Mouse (Mus musculus): ENCODE measurements around the gene Jag1. TPM values are rescaled to one million over a fixed set of nuclear protein-coding genes. Genes with fewer than 3 reads are reported as not detected.

Jag1 gene
- polyA plus RNA-seq, 2 experiments = 0.54 to 0.67 TPM

GRCm38 (mm10) chr2:137074313-137074620 lies 42.2 kb downstream of the Jag1 start:
- Histone ChIP-seq H3K36me3 (replicated peaks; ENCODE audit: control insufficient read depth, insufficient read depth, low read depth) (no peaks in the 10 kb centered on the region), H3K4me2 (ENCODE audit: low read depth) (no peak overlapping the region), H3K4me3 (ENCODE audit: insufficient read depth in 1 of 2, low read depth in 2 of 2, low read length in 2 of 2) (no peak overlapping the region), H3K4me1 (replicated peaks; ENCODE audit: control insufficient read depth in 2 of 2, insufficient read depth in 2 of 2, low read length in 1 of 2) (no peaks in the 10 kb centered on the region), H3K27me3 (ENCODE audit: control insufficient read depth, insufficient read depth, low read length) (no peaks in the 10 kb centered on the region), H3K9me3 (ENCODE audit: control insufficient read depth, low read length) (no peaks in the 10 kb centered on the region), H3K27ac (no peak overlapping the region), H3K9ac (replicated peaks) (no peak overlapping the region)
- TF ChIP-seq CTCF (IDR thresholded peaks at IDR 0.05; ENCODE audit: low read depth) (no peak), EP300 (IDR thresholded peaks at IDR 0.05; ENCODE audit: low read depth) (no peak)
- ATAC-seq (ENCODE audit: insufficient read depth) (no peak), DNase-seq (ENCODE audit: low read depth in 3 of 3, low spot score in 3 of 3) (no peak)
- WGBS (ENCODE audit: insufficient replicate concordance) = 28% methylated on average over 1 of the region's 2 CpGs

- Histone ChIP-seq H3K4me3 (ENCODE audit: insufficient read depth in 1 of 2, low read depth in 2 of 2, low read length in 2 of 2) (no peak overlapping the region), H3K4me1 (replicated peaks; ENCODE audit: control insufficient read depth in 2 of 2, insufficient read depth in 2 of 2, low read length in 1 of 2) (no peaks in the 10 kb centered on the region), H3K27ac (no peak overlapping the region), H3K9me3 (ENCODE audit: control insufficient read depth, low read length) (no peaks in the 10 kb centered on the region), H3K27me3 (ENCODE audit: control insufficient read depth, insufficient read depth, low read length) (no peaks in the 10 kb centered on the region), H3K4me2 (ENCODE audit: low read depth) (no peak overlapping the region), H3K9ac (replicated peaks) (no peak overlapping the region), H3K36me3 (replicated peaks; ENCODE audit: control insufficient read depth, insufficient read depth, low read depth) (no peaks in the 10 kb centered on the region)
- ATAC-seq (ENCODE audit: insufficient read depth) = no peak
- WGBS (ENCODE audit: insufficient replicate concordance) = 64% methylated on average over 16 of the region's 16 CpGs
- no peak for DNase-seq (ENCODE audit: low read depth in 3 of 3, low spot score in 3 of 3)
- TF ChIP-seq CTCF (IDR thresholded peaks at IDR 0.05; ENCODE audit: low read depth) (no peak), EP300 (IDR thresholded peaks at IDR 0.05; ENCODE audit: low read depth) (no peak)
Observed at GRCm38 (mm10) chr2:137073473-137074312, 42.8 kb downstream of the Jag1 start.

- 77% methylated on average over 10 of the region's 10 CpGs for WGBS (ENCODE audit: insufficient replicate concordance)
- Histone ChIP-seq H3K36me3 (replicated peaks; ENCODE audit: control insufficient read depth, insufficient read depth, low read depth) (no peaks in the 10 kb centered on the region), H3K27ac (no peak overlapping the region), H3K27me3 (ENCODE audit: control insufficient read depth, insufficient read depth, low read length) (no peaks in the 10 kb centered on the region), H3K4me1 (replicated peaks; ENCODE audit: control insufficient read depth in 2 of 2, insufficient read depth in 2 of 2, low read length in 1 of 2) (no peaks in the 10 kb centered on the region), H3K9me3 (ENCODE audit: control insufficient read depth, low read length) (no peaks in the 10 kb centered on the region), H3K4me3 (ENCODE audit: insufficient read depth in 1 of 2, low read depth in 2 of 2, low read length in 2 of 2) (no peak overlapping the region), H3K4me2 (ENCODE audit: low read depth) (no peak overlapping the region), H3K9ac (replicated peaks) (no peak overlapping the region)
- no peak for DNase-seq (ENCODE audit: low read depth in 3 of 3, low spot score in 3 of 3)
- no peak for ATAC-seq (ENCODE audit: insufficient read depth)
- TF ChIP-seq EP300 (IDR thresholded peaks at IDR 0.05; ENCODE audit: low read depth) (no peak), CTCF (IDR thresholded peaks at IDR 0.05; ENCODE audit: low read depth) (no peak)
Observed at GRCm38 (mm10) chr2:137067479-137068110, 48.8 kb downstream of the Jag1 start.

GRCm38 (mm10) chr2:137064513-137064912 lies 51.9 kb downstream of the Jag1 start:
- Histone ChIP-seq H3K27ac (no peak overlapping the region), H3K4me1 (replicated peaks; ENCODE audit: control insufficient read depth in 2 of 2, insufficient read depth in 2 of 2, low read length in 1 of 2) (no peaks in the 10 kb centered on the region), H3K4me3 (ENCODE audit: insufficient read depth in 1 of 2, low read depth in 2 of 2, low read length in 2 of 2) (no peak overlapping the region), H3K4me2 (ENCODE audit: low read depth) (no peak overlapping the region), H3K36me3 (replicated peaks; ENCODE audit: control insufficient read depth, insufficient read depth, low read depth) (no peaks in the 10 kb centered on the region), H3K9ac (replicated peaks) (no peak overlapping the region), H3K9me3 (ENCODE audit: control insufficient read depth, low read length) (no peaks in the 10 kb centered on the region), H3K27me3 (ENCODE audit: control insufficient read depth, insufficient read depth, low read length) (no peaks in the 10 kb centered on the region)
- DNase-seq (ENCODE audit: low read depth in 3 of 3, low spot score in 3 of 3) = no peak
- 70% methylated on average over 3 of the region's 3 CpGs for WGBS (ENCODE audit: insufficient replicate concordance)
- no peak for ATAC-seq (ENCODE audit: insufficient read depth)
- TF ChIP-seq EP300 (IDR thresholded peaks at IDR 0.05; ENCODE audit: low read depth) = no peak
- no peak for TF ChIP-seq CTCF (IDR thresholded peaks at IDR 0.05; ENCODE audit: low read depth)

- TF ChIP-seq EP300 (IDR thresholded peaks at IDR 0.05; ENCODE audit: low read depth) (no peak), CTCF (IDR thresholded peaks at IDR 0.05; ENCODE audit: low read depth) (no peak)
- WGBS (ENCODE audit: insufficient replicate concordance) = 82% methylated on average over 1 of the region's 1 CpGs
- H3K27me3 ChIP-seq (ENCODE audit: control insufficient read depth, insufficient read depth, low read length) = no peaks in the 10 kb centered on the region
- H3K36me3 ChIP-seq (replicated peaks; ENCODE audit: control insufficient read depth, insufficient read depth, low read depth) = no peaks in the 10 kb centered on the region
- H3K27ac ChIP-seq = no peak overlapping the region
- H3K4me3 ChIP-seq (ENCODE audit: insufficient read depth in 1 of 2, low read depth in 2 of 2, low read length in 2 of 2) = no peak overlapping the region
- H3K9ac ChIP-seq (replicated peaks) = no peak overlapping the region
- ATAC-seq (ENCODE audit: insufficient read depth) (no peak), DNase-seq (ENCODE audit: low read depth in 3 of 3, low spot score in 3 of 3) (no peak)
- no peaks in the 10 kb centered on the region for H3K4me1 ChIP-seq (replicated peaks; ENCODE audit: control insufficient read depth in 2 of 2, insufficient read depth in 2 of 2, low read length in 1 of 2)
- H3K9me3 ChIP-seq (ENCODE audit: control insufficient read depth, low read length) = no peaks in the 10 kb centered on the region
- H3K4me2 ChIP-seq (ENCODE audit: low read depth) = no peak overlapping the region
Observed at GRCm38 (mm10) chr2:137063829-137064228, 52.6 kb downstream of the Jag1 start.
